Mouse (Mus musculus): ENCODE data around the gene Man1a2.

The Man1a2 gene

GRCm38 (mm10) chr3:100568443-100569390 is 116.6 kb downstream of the Man1a2 start:
- DNase-seq (ENCODE audit: extremely low read depth, low read depth, low spot score) = no peak

- no peak for DNase-seq (ENCODE audit: extremely low read depth, low read depth, low spot score)
Observed at GRCm38 (mm10) chr3:100563565-100563964, 121.7 kb downstream of the Man1a2 start.

GRCm38 (mm10) chr3:100562455-100562854 is 122.8 kb downstream of the Man1a2 start:
- DNase-seq (ENCODE audit: extremely low read depth, low read depth, low spot score) = no peak

GRCm38 (mm10) chr3:100561561-100562175 is 123.6 kb downstream of the Man1a2 start:
- DNase-seq (ENCODE audit: extremely low read depth, low read depth, low spot score) = no peak

- DNase-seq (ENCODE audit: extremely low read depth, low read depth, low spot score) = peak; percentile 34
Observed at GRCm38 (mm10) chr3:100559431-100559830, 125.9 kb downstream of the Man1a2 start.

GRCm38 (mm10) chr3:100558211-100558708 is 127.0 kb downstream of the Man1a2 start:
- no peak for DNase-seq (ENCODE audit: extremely low read depth, low read depth, low spot score)

- no peak for DNase-seq (ENCODE audit: extremely low read depth, low read depth, low spot score)
Observed at GRCm38 (mm10) chr3:100554843-100555242, 130.5 kb downstream of the Man1a2 start.

GRCm38 (mm10) chr3:100552171-100552570 is 133.1 kb downstream of the Man1a2 start:
- DNase-seq (ENCODE audit: extremely low read depth, low read depth, low spot score) = no peak

- no peak for DNase-seq (ENCODE audit: extremely low read depth, low read depth, low spot score)
Observed at GRCm38 (mm10) chr3:100547913-100548292, 137.4 kb downstream of the Man1a2 start.

GRCm38 (mm10) chr3:100547162-100547912 is 138.0 kb downstream of the Man1a2 start:
- DNase-seq (ENCODE audit: extremely low read depth, low read depth, low spot score) = no peak

- no peak for DNase-seq (ENCODE audit: extremely low read depth, low read depth, low spot score)
Observed at GRCm38 (mm10) chr3:100536686-100537085, 148.6 kb downstream of the Man1a2 start.

GRCm38 (mm10) chr3:100535902-100536301 is 149.4 kb downstream of the Man1a2 start:
- no peak for DNase-seq (ENCODE audit: extremely low read depth, low read depth, low spot score)

- DNase-seq (ENCODE audit: extremely low read depth, low read depth, low spot score) = no peak
Observed at GRCm38 (mm10) chr3:100535298-100535697, 150.0 kb downstream of the Man1a2 start.

GRCm38 (mm10) chr3:100534394-100534793 is 150.9 kb downstream of the Man1a2 start:
- no peak for DNase-seq (ENCODE audit: extremely low read depth, low read depth, low spot score)

GRCm38 (mm10) chr3:100533429-100533828 is 151.9 kb downstream of the Man1a2 start:
- DNase-seq (ENCODE audit: extremely low read depth, low read depth, low spot score) = no peak

- DNase-seq (ENCODE audit: extremely low read depth, low read depth, low spot score) = no peak
Observed at GRCm38 (mm10) chr3:100530919-100531318, 154.4 kb downstream of the Man1a2 start.

GRCm38 (mm10) chr3:100530244-100530788 is 155.0 kb downstream of the Man1a2 start:
- DNase-seq (ENCODE audit: extremely low read depth, low read depth, low spot score) = no peak

- no peak for DNase-seq (ENCODE audit: extremely low read depth, low read depth, low spot score)
Observed at GRCm38 (mm10) chr3:100522671-100523070, 162.6 kb downstream of the Man1a2 start.

GRCm38 (mm10) chr3:100521626-100522025 is 163.7 kb downstream of the Man1a2 start:
- no peak for DNase-seq (ENCODE audit: extremely low read depth, low read depth, low spot score)

- no peak for DNase-seq (ENCODE audit: extremely low read depth, low read depth, low spot score)
Observed at GRCm38 (mm10) chr3:100515754-100516141, 169.6 kb downstream of the Man1a2 start.

All from fat pad, adult 2 months (tissue).